Mouse (Mus musculus): ENCODE measurements at regions not wholly inside any gene's neighbourhood (a gene's known extent, or its start where the extent isn't known, plus 50 kb on each side); places are given as distances from the start of the nearest gene placed in this dataset.

- peak; percentile 51; the same call in 1 of the 2 replicates for ATAC-seq
- Histone ChIP-seq H3K4me3 (no peak overlapping the region), H3K4me2 (no peak overlapping the region), H3K9me3 (replicated peaks) (no peaks in the 10 kb centered on the region), H3K27me3 (replicated peaks) (no peaks in the 10 kb centered on the region), H3K36me3 (no peaks in the 10 kb centered on the region), H3K4me1 (no peaks in the 10 kb centered on the region), H3K27ac (no peak overlapping the region), H3K9ac (no peak overlapping the region)
- WGBS (ENCODE audit: insufficient replicate concordance) = 55% methylated on average over 7 of the region's 7 CpGs
Measured at GRCm38 (mm10) chr15:60693751-60694500, 159.7 kb downstream of the Fam84b start.

- Histone ChIP-seq H3K9ac (no peak overlapping the region), H3K27ac (no peak overlapping the region), H3K36me3 (no peaks in the 10 kb centered on the region), H3K27me3 (replicated peaks) (no peaks in the 10 kb centered on the region), H3K4me1 (no peaks in the 10 kb centered on the region), H3K4me2 (no peak overlapping the region), H3K9me3 (replicated peaks) (no peaks in the 10 kb centered on the region), H3K4me3 (no peak overlapping the region)
- ATAC-seq = no peak
- WGBS (ENCODE audit: insufficient replicate concordance) = 49% methylated on average over 6 of the region's 6 CpGs
Measured at GRCm38 (mm10) chr15:60692718-60693597, 160.6 kb downstream of the Fam84b start.

DNA sequence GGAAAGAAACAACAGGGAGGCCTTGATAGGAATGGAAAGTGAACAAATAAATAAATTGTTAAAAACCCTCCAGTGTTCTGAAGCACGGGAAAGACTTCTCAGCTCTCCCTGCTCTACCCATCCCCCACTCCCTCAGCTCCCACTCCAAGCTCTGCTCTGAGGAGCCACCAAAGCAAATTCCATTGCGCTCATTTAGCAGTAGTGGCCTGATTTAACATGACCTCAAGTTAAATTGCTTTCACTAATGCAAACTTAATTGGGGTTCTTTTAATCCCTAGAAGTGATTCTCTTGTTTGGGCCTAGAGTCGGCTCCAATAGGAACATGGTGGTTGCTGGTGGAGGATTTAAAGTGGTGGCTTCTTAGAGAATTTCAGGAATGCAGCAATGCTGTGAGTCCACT, 161.4 kb downstream of the Fam84b start:
- WGBS (ENCODE audit: insufficient replicate concordance) = 47% methylated on average over 3 of the region's 3 CpGs
- H3K4me1 ChIP-seq = no peaks in the 10 kb centered on the region
- no peaks in the 10 kb centered on the region for H3K9me3 ChIP-seq (replicated peaks)
- no peak overlapping the region for H3K27ac ChIP-seq
- no peak for ATAC-seq
- H3K4me3 ChIP-seq = no peak overlapping the region
- no peak overlapping the region for H3K4me2 ChIP-seq
- no peaks in the 10 kb centered on the region for H3K36me3 ChIP-seq
- H3K9ac ChIP-seq = no peak overlapping the region
- no peaks in the 10 kb centered on the region for H3K27me3 ChIP-seq (replicated peaks)

GRCm38 (mm10) chr15:60677397-60677796, 176.2 kb downstream of the Fam84b start:
- 63% methylated on average over 3 of the region's 3 CpGs for WGBS (ENCODE audit: insufficient replicate concordance)
- no peaks in the 10 kb centered on the region for H3K4me1 ChIP-seq
- no peak overlapping the region for H3K4me3 ChIP-seq
- no peaks in the 10 kb centered on the region for H3K27me3 ChIP-seq (replicated peaks)
- no peaks in the 10 kb centered on the region for H3K9me3 ChIP-seq (replicated peaks)
- no peak overlapping the region for H3K4me2 ChIP-seq
- no peak overlapping the region for H3K27ac ChIP-seq
- no peak overlapping the region for H3K9ac ChIP-seq
- no peaks in the 10 kb centered on the region for H3K36me3 ChIP-seq
- ATAC-seq = no peak

DNA sequence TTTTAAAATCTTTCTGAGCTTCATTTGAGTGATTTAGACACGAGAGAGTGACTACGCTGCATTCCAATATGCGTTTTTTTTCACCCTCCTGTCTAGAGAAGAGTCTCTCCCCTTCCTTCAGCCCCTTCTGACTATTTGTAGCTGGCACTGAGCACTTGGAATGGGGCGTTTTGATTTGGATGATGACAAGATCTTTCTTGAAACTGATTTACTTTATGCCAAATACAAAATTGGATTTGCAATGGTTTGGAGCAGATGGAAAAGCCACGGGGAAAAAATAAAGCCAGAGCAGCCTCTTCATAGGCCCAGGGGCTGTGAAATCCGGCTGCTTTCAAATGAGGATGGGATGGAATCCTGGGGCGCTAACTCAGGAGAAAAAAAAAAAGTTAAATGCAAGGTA, 196.0 kb downstream of the Fam84b start:
- Histone ChIP-seq H3K9me3 (replicated peaks) (no peaks in the 10 kb centered on the region), H3K4me2 (no peak overlapping the region), H3K27ac (no peak overlapping the region), H3K9ac (no peak overlapping the region), H3K36me3 (no peaks in the 10 kb centered on the region), H3K4me3 (no peak overlapping the region), H3K27me3 (replicated peaks) (no peaks in the 10 kb centered on the region), H3K4me1 (no peaks in the 10 kb centered on the region)
- 60% methylated on average over 7 of the region's 7 CpGs for WGBS (ENCODE audit: insufficient replicate concordance)
- ATAC-seq = no peak

GRCm38 (mm10) chr15:60655113-60655512, 198.5 kb downstream of the Fam84b start:
- Histone ChIP-seq H3K27me3 (replicated peaks) (no peaks in the 10 kb centered on the region), H3K36me3 (no peaks in the 10 kb centered on the region), H3K4me3 (no peak overlapping the region), H3K9me3 (replicated peaks) (no peaks in the 10 kb centered on the region), H3K4me1 (no peaks in the 10 kb centered on the region), H3K9ac (no peak overlapping the region), H3K4me2 (no peak overlapping the region), H3K27ac (no peak overlapping the region)
- no peak for ATAC-seq
- WGBS (ENCODE audit: insufficient replicate concordance) = 54% methylated on average over 3 of the region's 3 CpGs

GRCm38 (mm10) chr15:60649252-60649651, 204.3 kb downstream of the Fam84b start:
- Histone ChIP-seq H3K9ac (no peak overlapping the region), H3K4me2 (no peak overlapping the region), H3K36me3 (no peaks in the 10 kb centered on the region), H3K27me3 (replicated peaks) (no peaks in the 10 kb centered on the region), H3K9me3 (replicated peaks) (no peaks in the 10 kb centered on the region), H3K4me3 (no peak overlapping the region), H3K27ac (no peak overlapping the region), H3K4me1 (no peaks in the 10 kb centered on the region)
- WGBS (ENCODE audit: insufficient replicate concordance) = 73% methylated on average over 2 of the region's 2 CpGs
- ATAC-seq = no peak

DNA sequence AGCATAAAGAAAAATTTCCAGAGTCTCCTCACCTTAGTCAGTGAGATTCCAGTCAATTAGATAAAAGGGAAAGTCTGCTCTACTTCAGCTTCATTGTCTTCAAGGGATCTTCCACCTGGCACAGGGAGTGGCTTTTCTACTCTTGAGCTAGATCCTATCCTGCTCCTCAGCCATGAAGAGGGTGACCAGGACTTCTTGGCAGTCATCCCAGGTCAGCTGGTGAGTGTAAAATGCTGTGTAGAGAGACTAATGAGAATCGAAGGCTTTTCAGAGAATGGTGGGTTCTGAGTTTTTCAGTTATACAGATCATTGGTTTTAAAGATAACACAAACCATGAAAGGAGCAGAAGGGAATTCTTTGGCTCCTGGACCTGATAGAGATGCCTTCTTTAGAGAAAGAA, 211.8 kb downstream of the Fam84b start:
- H3K4me1 ChIP-seq = no peaks in the 10 kb centered on the region
- H3K36me3 ChIP-seq = no peaks in the 10 kb centered on the region
- no peak for ATAC-seq
- H3K4me2 ChIP-seq = no peak overlapping the region
- no peaks in the 10 kb centered on the region for H3K9me3 ChIP-seq (replicated peaks)
- H3K9ac ChIP-seq = no peak overlapping the region
- 61% methylated on average over 1 of the region's 1 CpGs for WGBS (ENCODE audit: insufficient replicate concordance)
- no peak overlapping the region for H3K27ac ChIP-seq
- H3K27me3 ChIP-seq (replicated peaks) = no peaks in the 10 kb centered on the region
- H3K4me3 ChIP-seq = no peak overlapping the region

- no peak overlapping the region for H3K27ac ChIP-seq
- no peaks in the 10 kb centered on the region for H3K9me3 ChIP-seq (replicated peaks)
- H3K4me3 ChIP-seq = no peak overlapping the region
- H3K27me3 ChIP-seq (replicated peaks) = no peaks in the 10 kb centered on the region
- no peaks in the 10 kb centered on the region for H3K4me1 ChIP-seq
- no peak for ATAC-seq
- H3K36me3 ChIP-seq = no peaks in the 10 kb centered on the region
- WGBS (ENCODE audit: insufficient replicate concordance) = 60% methylated on average over 3 of the region's 3 CpGs
- H3K9ac ChIP-seq = no peak overlapping the region
- H3K4me2 ChIP-seq = no peak overlapping the region
Measured at GRCm38 (mm10) chr15:60633457-60633850, 220.1 kb downstream of the Fam84b start.

GRCm38 (mm10) chr15:60632789-60633456, 220.7 kb downstream of the Fam84b start:
- H3K9ac ChIP-seq = no peak overlapping the region
- 72% methylated on average over 4 of the region's 4 CpGs for WGBS (ENCODE audit: insufficient replicate concordance)
- H3K9me3 ChIP-seq (replicated peaks) = no peaks in the 10 kb centered on the region
- no peak for ATAC-seq
- no peak overlapping the region for H3K4me2 ChIP-seq
- no peak overlapping the region for H3K27ac ChIP-seq
- no peaks in the 10 kb centered on the region for H3K27me3 ChIP-seq (replicated peaks)
- H3K4me1 ChIP-seq = no peaks in the 10 kb centered on the region
- no peaks in the 10 kb centered on the region for H3K36me3 ChIP-seq
- no peak overlapping the region for H3K4me3 ChIP-seq

DNA sequence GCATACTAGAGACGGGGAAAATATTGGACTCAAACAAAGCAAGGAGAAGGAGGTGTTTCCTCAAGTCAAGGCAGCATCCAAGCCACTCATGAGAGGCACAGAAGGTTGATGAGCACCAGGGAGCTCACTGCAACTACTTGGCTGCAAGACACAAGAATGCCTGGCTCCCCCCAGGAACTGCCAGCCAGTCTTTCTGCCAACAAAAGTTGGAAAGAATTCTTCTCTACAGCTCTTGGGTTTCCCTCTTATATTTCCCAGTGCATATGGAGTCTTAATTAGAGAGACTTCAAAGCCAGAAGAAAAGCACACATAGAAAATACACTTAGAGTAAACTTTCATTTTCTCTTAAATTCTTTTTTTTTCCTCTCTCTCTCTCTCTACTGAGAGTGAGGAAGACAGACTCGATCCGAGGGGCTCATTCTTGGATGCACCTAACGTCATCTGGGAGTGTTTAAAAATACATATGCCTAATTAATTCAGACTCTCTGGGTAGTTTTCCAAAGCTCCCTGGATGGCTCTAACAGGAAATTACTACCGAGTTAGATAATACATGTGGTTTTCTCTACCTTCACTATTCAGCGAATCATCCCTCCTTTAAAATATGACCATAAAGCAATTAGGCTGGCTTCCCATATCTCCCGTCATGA, 222.7 kb downstream of the Fam84b start:
- ATAC-seq = no peak
- Histone ChIP-seq H3K36me3 (no peaks in the 10 kb centered on the region), H3K4me3 (no peak overlapping the region), H3K9me3 (replicated peaks) (no peaks in the 10 kb centered on the region), H3K9ac (no peak overlapping the region), H3K4me2 (no peak overlapping the region), H3K27me3 (replicated peaks) (no peaks in the 10 kb centered on the region), H3K4me1 (no peaks in the 10 kb centered on the region), H3K27ac (no peak overlapping the region)
- 48% methylated on average over 7 of the region's 7 CpGs for WGBS (ENCODE audit: insufficient replicate concordance)

DNA sequence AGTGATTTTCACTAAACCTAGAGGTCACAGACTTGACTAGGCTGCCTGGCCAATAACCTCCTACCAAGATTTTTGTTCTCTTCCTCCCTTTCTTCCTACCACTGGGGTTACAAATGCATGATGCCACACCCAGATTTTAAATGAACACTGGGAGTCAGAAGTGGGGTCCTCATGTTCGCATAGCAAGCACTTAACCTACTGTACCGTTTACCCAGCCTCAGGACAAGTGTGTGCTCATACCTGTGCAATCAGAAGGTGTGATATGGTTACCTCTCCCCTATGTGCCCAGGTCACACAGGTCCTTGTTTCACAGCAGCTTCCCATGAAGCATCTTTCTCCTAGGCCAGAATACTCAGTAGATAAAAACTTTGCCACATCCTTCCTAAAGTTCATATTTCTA, 234.8 kb downstream of the Fam84b start:
- Histone ChIP-seq H3K9ac (no peak overlapping the region), H3K36me3 (no peaks in the 10 kb centered on the region), H3K9me3 (replicated peaks) (no peaks in the 10 kb centered on the region), H3K4me3 (no peak overlapping the region), H3K27ac (no peak overlapping the region), H3K4me2 (no peak overlapping the region), H3K4me1 (no peaks in the 10 kb centered on the region), H3K27me3 (replicated peaks) (no peaks in the 10 kb centered on the region)
- no peak for ATAC-seq
- 54% methylated on average over 2 of the region's 2 CpGs for WGBS (ENCODE audit: insufficient replicate concordance)
